9 mouse cellular contexts compared by ENCODE assay signal in the genomic region with DNA sequence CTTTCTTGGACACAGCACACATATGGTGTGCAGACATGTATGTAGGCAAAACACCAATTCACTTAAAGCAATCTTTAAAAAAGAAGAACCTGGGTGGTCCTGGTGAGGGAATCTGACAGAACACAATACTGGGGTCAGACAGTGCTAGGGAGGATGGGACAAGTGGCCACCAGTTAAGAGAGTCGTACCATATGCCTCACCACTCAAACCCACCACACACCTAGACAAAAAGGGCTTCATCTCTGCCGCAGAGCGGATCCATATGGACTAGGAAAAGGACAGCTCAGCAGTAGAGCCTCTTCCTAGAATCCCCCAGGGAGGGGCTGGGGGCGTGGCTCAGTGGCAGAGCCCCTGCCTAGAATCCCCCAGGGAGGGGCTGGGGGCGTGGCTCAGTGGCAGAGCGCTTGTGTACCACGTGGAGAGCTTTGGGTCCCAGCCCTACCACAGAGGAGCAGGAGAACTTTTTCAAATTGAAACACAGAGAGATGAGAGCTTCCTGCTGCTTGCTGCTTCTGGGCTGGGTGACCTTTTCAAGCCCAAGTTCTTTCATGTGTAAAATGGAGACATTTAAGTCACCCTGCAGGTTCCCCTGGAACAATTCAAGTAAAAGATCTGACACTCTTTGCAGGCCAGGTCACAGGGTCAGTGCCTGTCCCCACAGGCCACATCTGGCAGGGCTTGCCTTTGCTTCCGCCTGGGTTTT. TPM values are rescaled to one million over a fixed set of nuclear protein-coding genes. Genes with fewer than 3 reads are reported as not detected.
DNase-seq lines count a peak whose midpoint lies in the region; ATAC-seq lines count a peak whose summit lies in the region.
"Had no signal": no experiment of that assay in that cellular context is flagged by ENCODE, and none has a peak within 500 bp of the region (broad histone marks: within the 10 kb centered on the region; RNA-seq: fewer than 3 reads in every experiment).

No protein-coding gene starts in this region.

- 4% methylated on average over 8 of the region's 8 CpGs for WGBS in hindbrain, embryonic 11.5 days
- WGBS in hindbrain, embryonic 12.5 days = 5% methylated on average over 8 of the region's 8 CpGs
- WGBS in limb, embryonic 13.5 days = 16% methylated on average over 8 of the region's 8 CpGs

- peak; percentile 31; the same call in 1 of the 2 replicates for ATAC-seq in hindbrain, embryonic 11.5 days (ENCODE audit: low FRiP score)
- no peak for ATAC-seq in hindbrain, embryonic 12.5 days (ENCODE audit: low FRiP score)
- peak; percentile 10; the same call in 1 of the 2 replicates for ATAC-seq in limb, embryonic 13.5 days (ENCODE audit: low FRiP score, low read depth)

- no peaks in the 10 kb centered on the region for H3K9me3 ChIP-seq in hindbrain, embryonic 11.5 days (ENCODE audit: control insufficient read depth, low read length)
- H3K9me3 ChIP-seq in hindbrain, embryonic 12.5 days (replicated peaks) = no peaks in the 10 kb centered on the region
- no peaks in the 10 kb centered on the region for H3K9me3 ChIP-seq in limb, embryonic 13.5 days

- no peaks in the 10 kb centered on the region for H3K27me3 ChIP-seq in hindbrain, embryonic 11.5 days (ENCODE audit: control insufficient read depth, insufficient read depth, low read length)
- no peaks in the 10 kb centered on the region for H3K27me3 ChIP-seq in hindbrain, embryonic 12.5 days
- H3K27me3 ChIP-seq in limb, embryonic 13.5 days = no peaks in the 10 kb centered on the region

- no peak overlapping the region for H3K9ac ChIP-seq in hindbrain, embryonic 11.5 days (ENCODE audit: low read depth, low read length)
- no peak overlapping the region for H3K9ac ChIP-seq in hindbrain, embryonic 12.5 days
- no peak overlapping the region for H3K9ac ChIP-seq in limb, embryonic 13.5 days

- H3K4me2 ChIP-seq in hindbrain, embryonic 11.5 days (replicated peaks; ENCODE audit: low read depth, low read length) = no peak overlapping the region
- no peak overlapping the region for H3K4me2 ChIP-seq in hindbrain, embryonic 12.5 days (replicated peaks)
- no peak overlapping the region for H3K4me2 ChIP-seq in limb, embryonic 13.5 days (replicated peaks)

- H3K4me1 ChIP-seq in hindbrain, embryonic 11.5 days (replicated peaks; ENCODE audit: control insufficient read depth, insufficient read depth, low read length) = peaks cover 3% of the 10 kb centered on the region; the same call in 1 of the 2 replicates
- peaks cover 28% of the 10 kb centered on the region for H3K4me1 ChIP-seq in hindbrain, embryonic 12.5 days
- H3K4me1 ChIP-seq in limb, embryonic 13.5 days = peaks cover 27% of the 10 kb centered on the region

- peaks cover 2% of the 10 kb centered on the region; the same call in 1 of the 2 replicates for H3K36me3 ChIP-seq in hindbrain, embryonic 11.5 days (ENCODE audit: control insufficient read depth, insufficient read depth, low read length)
- H3K36me3 ChIP-seq in hindbrain, embryonic 12.5 days = peaks cover 29% of the 10 kb centered on the region
- peaks cover 56% of the 10 kb centered on the region for H3K36me3 ChIP-seq in limb, embryonic 13.5 days

- H3K27ac ChIP-seq in hindbrain, embryonic 11.5 days (ENCODE audit: low read depth, low read length) = no peak overlapping the region; the same call in 1 of the 2 replicates
- H3K27ac ChIP-seq in hindbrain, embryonic 12.5 days = no peak overlapping the region
- H3K27ac ChIP-seq in limb, embryonic 13.5 days = no peak overlapping the region; the same call in 1 of the 2 replicates

- no peak for DNase-seq in hindbrain, embryonic 11.5 days (ENCODE audit: low spot score)
- peak; percentile 97 for DNase-seq in ES-CJ7 (ENCODE audit: low read depth, low spot score)
- DNase-seq in embryo, embryonic 11 days = peak; percentile 54
- DNase-seq in c-Kit-positive CD71-positive TER-119-positive erythroid progenitor cells, embryonic 14.5 days (ENCODE audit: low spot score) = no peak
- DNase-seq in natural killer cell, adult 2 months (ENCODE audit: low spot score in 2 of 2) = no peak
- no peak for DNase-seq in ovary, postnatal 10 days (ENCODE audit: low spot score)
- DNase-seq: layer of hippocampus, postnatal 36 days had no signal

- no peak overlapping the region for H3K4me3 ChIP-seq in hindbrain, embryonic 11.5 days (ENCODE audit: low read depth, low read length)
- no peak overlapping the region for H3K4me3 ChIP-seq in hindbrain, embryonic 12.5 days
- no peak overlapping the region for H3K4me3 ChIP-seq in limb, embryonic 13.5 days

RNA-seq across cellular contexts. Expression of a gene that starts 8.8 kb away (rescaled TPM):
- 52.5 and 60.3 TPM in 2 replicates for polyA plus RNA-seq in hindbrain, embryonic 11.5 days (2014; fragmentation: Nextera tagmentation; extraction: Ambion mirVana)
- 60.8 and 67.1 TPM in 2 replicates for polyA plus RNA-seq in hindbrain, embryonic 12.5 days (2016; fragmentation: Nextera tagmentation; extraction: Ambion mirVana)
- 88.6 and 88.7 TPM in 2 replicates for polyA plus RNA-seq in limb, embryonic 13.5 days (2015; fragmentation: Nextera tagmentation; extraction: Ambion mirVana)

RNA-seq across cellular contexts. Expression of a gene that starts 26.2 kb away (rescaled TPM):
- polyA plus RNA-seq in hindbrain, embryonic 11.5 days (2014; fragmentation: Nextera tagmentation; extraction: Ambion mirVana) = 113 and 129 TPM in 2 replicates
- 136 and 138 TPM in 2 replicates for polyA plus RNA-seq in hindbrain, embryonic 12.5 days (2016; fragmentation: Nextera tagmentation; extraction: Ambion mirVana)
- polyA plus RNA-seq in limb, embryonic 13.5 days (2015; fragmentation: Nextera tagmentation; extraction: Ambion mirVana) = 126 and 133 TPM in 2 replicates

RNA-seq across cellular contexts. Expression of a gene that starts 29.3 kb away (rescaled TPM):
- 20.6 and 22.1 TPM in 2 replicates for polyA plus RNA-seq in hindbrain, embryonic 11.5 days (2014; fragmentation: Nextera tagmentation; extraction: Ambion mirVana)
- polyA plus RNA-seq in hindbrain, embryonic 12.5 days (2016; fragmentation: Nextera tagmentation; extraction: Ambion mirVana) = 21.0 and 25.1 TPM in 2 replicates
- polyA plus RNA-seq in limb, embryonic 13.5 days (2015; fragmentation: Nextera tagmentation; extraction: Ambion mirVana) = 69.0 and 72.7 TPM in 2 replicates

RNA-seq across cellular contexts. Expression of a gene that starts 42.5 kb away (rescaled TPM):
- 192 and 221 TPM in 2 replicates for polyA plus RNA-seq in hindbrain, embryonic 11.5 days (2014; fragmentation: Nextera tagmentation; extraction: Ambion mirVana)
- polyA plus RNA-seq in hindbrain, embryonic 12.5 days (2016; fragmentation: Nextera tagmentation; extraction: Ambion mirVana) = 228 and 246 TPM in 2 replicates
- polyA plus RNA-seq in limb, embryonic 13.5 days (2015; fragmentation: Nextera tagmentation; extraction: Ambion mirVana) = 236 and 241 TPM in 2 replicates

RNA-seq across cellular contexts. Expression of a gene that starts 49.0 kb away (rescaled TPM):
- 3.0 and 3.4 TPM in 2 replicates for polyA plus RNA-seq in hindbrain, embryonic 11.5 days (2014; fragmentation: Nextera tagmentation; extraction: Ambion mirVana)
- 3.8 and 4.7 TPM in 2 replicates for polyA plus RNA-seq in hindbrain, embryonic 12.5 days (2016; fragmentation: Nextera tagmentation; extraction: Ambion mirVana)
- 8.9 and 10.3 TPM in 2 replicates for polyA plus RNA-seq in limb, embryonic 13.5 days (2015; fragmentation: Nextera tagmentation; extraction: Ambion mirVana)

Comparison
In these comparisons a context has a peak if more than half of its experiments do, and no peak if none do; other contexts are left out.
1. DNase-seq: peak in ES-CJ7 (single experiment) and embryo, embryonic 11 days (single experiment); none in hindbrain, embryonic 11.5 days (single experiment), c-Kit-positive CD71-positive TER-119-positive erythroid progenitor cells, embryonic 14.5 days (single experiment), natural killer cell, adult 2 months (0 of 2) and ovary, postnatal 10 days (single experiment).